Mouse (Mus musculus) urinary bladder, adult 18-20 months (tissue): Measurements from ENCODE around the gene Olfr1359.
"Not testable (repeated sequence)": the region's sequence is repeated elsewhere in the genome, so short reads cannot be mapped to it uniquely, and the experiment has no call there.

ENCODE experiments used
- DNase-seq, 2 experiments: peaks; one replicate each; pipeline ENCODE4 v3.0.0; 2022; ENCODE audit warnings: low spot score in 2 of 2, mixed read lengths in 2 of 2

The Olfr1359 gene

GRCm38 (mm10) chr13:21722993-21723836 lies 25.3 kb downstream of the Olfr1359 start:
- no peak for DNase-seq

GRCm38 (mm10) chr13:21727948-21728572 lies 30.1 kb downstream of the Olfr1359 start:
- DNase-seq = no peak

- DNase-seq = no peak
Measured at GRCm38 (mm10) chr13:21729544-21729943, 31.6 kb downstream of the Olfr1359 start.

- DNase-seq = no peak
Measured at GRCm38 (mm10) chr13:21733466-21733865, 35.6 kb downstream of the Olfr1359 start.

- peak; percentile 35 to 74 for DNase-seq
Measured at GRCm38 (mm10) chr13:21734010-21734905, 36.3 kb downstream of the Olfr1359 start.

GRCm38 (mm10) chr13:21734906-21735767 lies 37.2 kb downstream of the Olfr1359 start, which contains the start of gene Hist1h4j:
Gene Hist1h4j (plus strand): TSS chr13:21735064.
- DNase-seq = peak; percentile 26 to 56

GRCm38 (mm10) chr13:21745006-21745405 lies 47.1 kb downstream of the Olfr1359 start:
- DNase-seq = no peak

- DNase-seq = no peak
Measured at GRCm38 (mm10) chr13:21749387-21750158, 51.7 kb downstream of the Olfr1359 start.

GRCm38 (mm10) chr13:21750159-21751017 lies 52.5 kb downstream of the Olfr1359 start, which contains the start of gene Hist1h4k:
Gene Hist1h4k (minus strand): TSS chr13:21750505.
- DNase-seq = peak; percentile 62 to 77

GRCm38 (mm10) chr13:21751417-21751816 lies 53.5 kb downstream of the Olfr1359 start:
- DNase-seq = no peak

- DNase-seq = no peak
Measured at GRCm38 (mm10) chr13:21751827-21752226, 53.9 kb downstream of the Olfr1359 start.

GRCm38 (mm10) chr13:21752356-21752755 lies 54.4 kb downstream of the Olfr1359 start:
- DNase-seq = no peak

GRCm38 (mm10) chr13:21753051-21753523 lies 55.2 kb downstream of the Olfr1359 start:
- DNase-seq = no peak

GRCm38 (mm10) chr13:21753524-21754285 lies 55.8 kb downstream of the Olfr1359 start, which contains the start of the genes Hist1h2ak and Hist1h2bn:
Gene Hist1h2ak (minus strand): TSS chr13:21753827.
Gene Hist1h2bn (plus strand): TSS chr13:21754123.
- peak; percentile 9 to 23 for DNase-seq

- not testable (repeated sequence) for DNase-seq
Measured at GRCm38 (mm10) chr13:21754294-21755001, 56.5 kb downstream of the Olfr1359 start.

GRCm38 (mm10) chr13:21755707-21756106 lies 57.8 kb downstream of the Olfr1359 start:
- no peak for DNase-seq
